Mouse (Mus musculus) liver, postnatal 0 days (tissue): ENCODE data around the gene Tmem50b. TPM values are rescaled to one million over a fixed set of nuclear protein-coding genes. Genes with fewer than 3 reads are reported as not detected.

Source experiments
- ATAC-seq: fragments of 200-750 bp; cut with Nextera tagmentation; 2 replicates; pipeline ENCODE4 v1.8.0; 2017; ENCODE audit warnings: mild to moderate bottlenecking, moderate library complexity
- DNase-seq: peaks from one replicate; pipeline ENCODE4 v3.0.0-alpha.2; 2016
- H3K27ac ChIP-seq: fragments of 300-500 bp; sonication (generic); 2 replicates; pipeline ENCODE4 v1.5.1; 2014; ENCODE audit warnings: antibody characterized with exemption, moderate library complexity, mild to moderate bottlenecking, low read depth
- H3K27me3 ChIP-seq: fragments of 300-500 bp; sonication (generic); 2 replicates; pipeline ENCODE4 v1.6.1; 2014; ENCODE audit warnings: low read length, control low read depth, mixed read lengths; ENCODE audit not compliant: insufficient read depth
- H3K36me3 ChIP-seq: fragments of 300-500 bp; sonication (generic); replicated peaks from 2 replicates; pipeline ENCODE4 v1.6.1; 2014; ENCODE audit warnings: mild to moderate bottlenecking, control low read depth, low read length, moderate library complexity, mixed read lengths; ENCODE audit not compliant: insufficient read depth
- H3K4me1 ChIP-seq: fragments of 300-500 bp; sonication (generic); 2 replicates; pipeline ENCODE4 v1.6.1; 2014; ENCODE audit warnings: antibody characterized with exemption, mild to moderate bottlenecking, control low read depth; ENCODE audit not compliant: insufficient read depth
- H3K4me2 ChIP-seq: fragments of 300-500 bp; sonication (generic); 2 replicates; pipeline ENCODE4 v1.6.1; 2014; ENCODE audit warnings: low read depth, mild to moderate bottlenecking, low read length, moderate library complexity, mixed read lengths
- H3K4me3 ChIP-seq: fragments of 300-500 bp; sonication (generic); 2 replicates; pipeline ENCODE4 v1.5.1; 2014; ENCODE audit warnings: low read depth, low read length
- H3K9ac ChIP-seq: fragments of 300-500 bp; sonication (generic); replicated peaks from 2 replicates; pipeline ENCODE4 v1.6.1; 2014; ENCODE audit warnings: mild to moderate bottlenecking, moderate library complexity
- H3K9me3 ChIP-seq: fragments of 300-500 bp; sonication (generic); 2 replicates; pipeline ENCODE4 v1.6.1; 2016; ENCODE audit warnings: mild to moderate bottlenecking, control low read depth, low read length, mixed read lengths
- CTCF ChIP-seq: sonication (generic); IDR thresholded peaks from 2 replicates; pipeline ENCODE4 v1.5.1; 2016; ENCODE audit warnings: antibody characterized with exemption, low read depth
- EP300 ChIP-seq: IDR thresholded peaks from 2 replicates; pipeline ENCODE4 v1.6.1; 2016; ENCODE audit warnings: antibody characterized with exemption, low read depth, mild to moderate bottlenecking
- WGBS: fragments of 180-500 bp; shearing (Covaris S2); extraction: QIAGEN DNeasy Blood & Tissue Kit; methylation state at CpG from one replicate; pipeline ENCODE4 v1.1.7; 2014; ENCODE audit not compliant: insufficient replicate concordance; 5-methylcytosine and 5-hydroxymethylcytosine counted together
- microRNA-seq: library from miRNA; unstranded; fragments of <30 nt; microRNA quantifications from one replicate; pipeline ENCODE4, GENCODE M21; 2016
- polyA plus RNA-seq: library from polyadenylated mRNA; unstranded; fragments of >200 nt; fragmentation: Nextera tagmentation; extraction: Ambion mirVana; gene quantifications from 2 replicates; pipeline ENCODE4 v1.2.1, GENCODE M21; 2015

Tmem50b gene
- polyA plus RNA-seq, 1 experiment from 2014 or later: 8.6 TPM

- Histone ChIP-seq H3K27ac (peak overlapping the region; percentile 44; the same call in 1 of the 2 replicates), H3K4me1 (peaks cover 20% of the 10 kb centered on the region), H3K4me3 (no peak overlapping the region), H3K9me3 (no peaks in the 10 kb centered on the region), H3K4me2 (peak overlapping the region; percentile 23), H3K9ac (no peak overlapping the region), H3K27me3 (no peaks in the 10 kb centered on the region), H3K36me3 (no peaks in the 10 kb centered on the region)
- DNase-seq (no peak), ATAC-seq (peak; percentile 37)
- WGBS: 34% methylated on average over 5 of the region's 5 CpGs
- TF ChIP-seq EP300 (no peak), CTCF (no peak)
Observed at GRCm38 (mm10) chr16:91527500-91527899, 70.1 kb downstream of the Tmem50b start.

GRCm38 (mm10) chr16:91527051-91527450, 70.5 kb downstream of the Tmem50b start:
- Histone ChIP-seq H3K9me3 (no peaks in the 10 kb centered on the region), H3K4me1 (peaks cover 25% of the 10 kb centered on the region), H3K36me3 (no peaks in the 10 kb centered on the region), H3K27ac (peak overlapping the region; percentile 44; the same call in 1 of the 2 replicates), H3K4me3 (no peak overlapping the region), H3K4me2 (peak overlapping the region; percentile 23), H3K9ac (no peak overlapping the region), H3K27me3 (no peaks in the 10 kb centered on the region)
- no peak for ATAC-seq
- WGBS: 41% methylated on average over 10 of the region's 10 CpGs
- peak; percentile 57 for DNase-seq
- TF ChIP-seq EP300 (no peak), CTCF (peak; percentile 66)

GRCm38 (mm10) chr16:91526274-91526673, 71.3 kb downstream of the Tmem50b start:
- H3K27ac ChIP-seq: no peak overlapping the region
- 96% methylated on average over 6 of the region's 6 CpGs for WGBS

More at GRCm38 (mm10) chr16:91526274-91526673, 71.3 kb downstream of the Tmem50b start:
- DNase-seq: no peak
- H3K4me3 ChIP-seq: no peak overlapping the region
- no peak overlapping the region for H3K4me2 ChIP-seq
- H3K4me1 ChIP-seq: peaks cover 31% of the 10 kb centered on the region
- no peak overlapping the region for H3K9ac ChIP-seq
- no peak for ATAC-seq
- no peaks in the 10 kb centered on the region for H3K9me3 ChIP-seq
- TF ChIP-seq EP300: no peak
- TF ChIP-seq CTCF: no peak
- H3K36me3 ChIP-seq: no peaks in the 10 kb centered on the region
- no peaks in the 10 kb centered on the region for H3K27me3 ChIP-seq

Small RNAs within 50 kb of the gene (microRNA-seq; reads per million reads assigned to microRNA genes)
- gene Mir6367: not detected

Other genes with a start within 250 kb of the Tmem50b start
- 107 and 113 TPM in 2 replicates for gene Ifnar2, start 225.0 kb downstream of the Tmem50b start, polyA plus RNA-seq
- not detected in 2 replicates for gene Gm21970, start 206.1 kb downstream of the Tmem50b start, polyA plus RNA-seq
- 25.5 and 26.4 TPM in 2 replicates for gene Il10rb, start 191.6 kb downstream of the Tmem50b start, polyA plus RNA-seq
- 16.3 and 16.6 TPM in 2 replicates for gene Ifnar1, start 112.6 kb downstream of the Tmem50b start, polyA plus RNA-seq
- gene Ifngr2, start 50.7 kb downstream of the Tmem50b start, polyA plus RNA-seq: 18.2 and 20.8 TPM in 2 replicates
- gene Dnajc28, start 21.2 kb upstream of the Tmem50b start, polyA plus RNA-seq: 3.6 and 4.3 TPM in 2 replicates
- 30.3 and 33.4 TPM in 2 replicates for gene Gart, start 49.2 kb upstream of the Tmem50b start, polyA plus RNA-seq
- gene Son, start 49.7 kb upstream of the Tmem50b start, polyA plus RNA-seq: 44.2 and 45.4 TPM in 2 replicates
- 12.4 and 14.2 TPM in 2 replicates for gene Donson, start 91.0 kb upstream of the Tmem50b start, polyA plus RNA-seq
- 27.3 and 27.4 TPM in 2 replicates for gene Cryzl1, start 131.2 kb upstream of the Tmem50b start, polyA plus RNA-seq
- gene Itsn1, start 131.5 kb upstream of the Tmem50b start, polyA plus RNA-seq: 17.5 and 19.7 TPM in 2 replicates